Mouse (Mus musculus) left cerebral cortex, adult 8-10 months (tissue): ENCODE results near the gene Slitrk1. TPM values are rescaled to one million over a fixed set of nuclear protein-coding genes. Genes with fewer than 3 reads are reported as not detected.

ENCODE experiments used
- DNase-seq, 2 experiments: peaks; one replicate each; pipeline ENCODE4 v3.0.0; 2022; ENCODE audit warnings: low spot score in 2 of 2
- total RNA-seq, 4 experiments: library from RNA; stranded (reverse); gene quantifications; 2 replicates each; pipeline ENCODE4 v1.2.4; 2022

Gene Slitrk1
- 10 to 100 TPM; 74.7 to 89.8 (median 79.6) TPM for total RNA-seq

DNA sequence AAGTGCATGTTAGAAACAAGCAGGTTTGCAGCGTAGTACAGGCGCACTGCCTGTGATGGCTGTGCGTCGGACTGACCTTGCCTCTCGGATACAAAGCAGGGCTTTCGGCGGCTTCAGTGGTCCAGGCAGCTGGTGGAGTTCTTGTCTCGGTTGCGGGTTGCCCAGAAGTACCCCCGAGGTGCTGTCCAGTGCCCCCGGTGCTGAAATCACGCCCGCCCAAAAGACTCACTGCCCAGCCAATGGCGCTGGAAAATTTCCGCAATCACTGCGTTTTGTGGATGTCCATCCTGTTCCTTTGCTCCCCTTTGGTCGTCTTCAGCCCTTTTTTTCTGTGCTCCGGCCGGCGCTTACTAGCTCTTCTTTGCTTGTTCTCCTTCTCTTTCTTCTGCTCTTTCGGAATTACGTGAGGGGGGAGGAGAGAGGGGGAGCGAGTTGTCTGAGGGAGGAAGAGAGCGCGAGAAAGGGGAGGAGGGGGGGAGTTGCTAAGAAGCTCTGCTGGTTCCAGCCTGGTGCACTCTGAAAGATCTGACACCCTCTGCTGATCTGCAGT lies at the start of gene Slitrk1:
Gene Slitrk1, minus strand, starts transcription at position 445 of the 550 bp plus-strand sequence.
- peak; percentile 37 to 79 for DNase-seq

DNA sequence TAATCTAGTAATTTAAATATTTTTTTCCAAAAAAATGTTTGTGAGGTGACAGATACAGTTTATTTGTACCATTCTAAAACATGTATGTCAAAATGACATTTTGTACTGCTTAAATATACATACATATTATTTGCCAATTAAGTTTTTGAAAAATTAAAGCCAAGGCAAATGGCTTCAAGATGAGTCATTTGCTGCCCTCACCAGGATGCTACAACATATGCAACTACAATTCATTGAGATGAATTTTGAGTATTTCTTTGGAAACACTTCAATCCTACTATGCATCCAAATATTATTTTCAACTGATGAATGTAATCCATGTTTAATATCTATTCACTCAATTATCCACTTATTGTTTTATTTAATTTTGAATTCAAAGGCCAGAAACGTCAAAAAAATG lies 21.8 kb upstream of the Slitrk1 start:
- no peak for DNase-seq

DNA sequence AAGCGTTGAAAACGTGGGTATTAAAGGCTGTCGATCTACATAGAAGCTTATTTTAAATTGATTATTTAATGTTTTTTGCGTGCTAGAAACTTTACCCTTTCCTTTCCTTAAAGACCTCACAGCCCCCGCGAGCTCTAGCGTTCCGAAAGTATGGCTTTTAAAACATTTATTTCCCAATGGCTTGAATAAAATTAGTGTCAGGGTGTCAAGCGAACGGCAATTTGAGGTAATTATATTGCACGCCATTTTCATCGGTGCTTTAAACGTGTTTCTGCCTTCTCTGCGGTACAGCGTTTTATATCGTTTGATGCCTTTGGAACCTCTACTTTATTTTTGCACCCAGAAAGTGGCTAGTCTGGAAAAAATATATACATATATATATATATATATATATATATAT lies 378 bp upstream of the Slitrk1 start:
- DNase-seq, result peak in 1 of 2 experiments; percentile 10

DNA sequence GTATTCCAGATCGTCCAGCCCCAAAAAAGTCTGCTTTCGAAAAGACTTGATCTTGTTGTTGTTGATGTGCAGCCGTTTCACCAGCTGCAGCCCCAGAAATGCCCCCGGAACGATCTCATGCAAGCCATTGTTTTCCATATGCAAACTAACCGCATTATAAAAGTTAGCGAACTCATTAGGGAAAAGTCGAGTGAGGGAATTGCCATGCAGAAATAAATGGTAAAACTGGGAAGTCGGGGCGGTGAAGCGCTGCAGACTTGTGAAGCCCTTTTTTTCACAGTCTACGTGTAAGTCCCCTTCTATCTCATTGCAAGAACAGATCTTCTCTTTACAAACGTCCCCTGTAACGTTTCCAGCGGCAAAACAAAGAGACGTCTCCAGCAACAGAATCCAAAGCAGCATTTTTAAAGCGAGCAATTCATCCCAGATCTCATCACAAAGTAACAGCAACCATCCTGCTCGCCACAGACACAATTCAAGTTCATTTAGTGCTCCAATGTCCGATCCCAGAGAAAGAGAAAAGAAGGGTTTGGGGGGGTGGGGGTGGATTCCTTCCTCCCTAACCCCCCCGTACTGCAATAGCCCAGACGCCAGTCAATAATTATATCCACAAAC lies 975 bp downstream of the Slitrk1 start:
- peak in 1 of 2 experiments; percentile 20 for DNase-seq

DNA sequence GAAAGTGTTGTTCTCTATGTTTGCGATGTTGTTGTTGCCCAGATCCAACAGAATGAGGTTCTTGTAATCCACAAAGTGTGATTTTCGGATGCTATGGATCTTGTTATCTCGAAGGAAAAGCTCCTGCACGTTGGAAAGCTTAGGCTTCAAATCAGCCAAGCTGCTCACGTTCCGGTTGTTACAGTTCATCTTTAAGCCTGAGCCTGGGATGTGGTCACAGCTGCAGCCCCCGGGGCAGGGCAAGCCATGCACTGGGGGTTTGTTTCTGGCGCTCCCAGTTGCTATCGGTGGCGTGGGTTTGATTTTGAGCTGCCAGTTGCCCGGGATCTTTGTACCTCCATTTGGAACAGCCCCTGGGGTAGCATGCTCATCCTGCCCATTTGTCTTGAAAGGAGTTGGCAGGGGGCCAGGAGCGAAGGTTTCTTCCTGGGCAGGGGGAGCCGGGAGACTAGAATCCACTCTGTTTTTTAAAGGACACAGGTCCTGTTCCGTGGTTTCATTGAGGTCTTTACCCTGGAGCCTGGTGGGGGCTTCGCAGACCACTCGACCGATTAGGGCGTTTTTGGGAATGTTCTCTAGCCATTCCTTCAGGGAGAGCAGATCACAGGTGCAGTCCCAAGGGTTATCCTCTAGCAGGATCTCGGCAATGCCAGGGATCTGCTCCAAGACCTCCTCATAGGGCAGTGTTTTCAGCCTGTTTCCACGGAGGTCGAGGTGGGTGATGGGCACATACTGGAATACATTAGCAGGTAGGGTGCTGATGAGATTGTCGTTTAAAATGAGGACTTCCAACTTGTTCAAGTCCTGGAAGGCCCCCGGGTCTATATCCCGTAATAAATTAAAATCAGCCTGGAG lies 1.7 kb downstream of the Slitrk1 start:
- peak; percentile 52 to 54 for DNase-seq

DNA sequence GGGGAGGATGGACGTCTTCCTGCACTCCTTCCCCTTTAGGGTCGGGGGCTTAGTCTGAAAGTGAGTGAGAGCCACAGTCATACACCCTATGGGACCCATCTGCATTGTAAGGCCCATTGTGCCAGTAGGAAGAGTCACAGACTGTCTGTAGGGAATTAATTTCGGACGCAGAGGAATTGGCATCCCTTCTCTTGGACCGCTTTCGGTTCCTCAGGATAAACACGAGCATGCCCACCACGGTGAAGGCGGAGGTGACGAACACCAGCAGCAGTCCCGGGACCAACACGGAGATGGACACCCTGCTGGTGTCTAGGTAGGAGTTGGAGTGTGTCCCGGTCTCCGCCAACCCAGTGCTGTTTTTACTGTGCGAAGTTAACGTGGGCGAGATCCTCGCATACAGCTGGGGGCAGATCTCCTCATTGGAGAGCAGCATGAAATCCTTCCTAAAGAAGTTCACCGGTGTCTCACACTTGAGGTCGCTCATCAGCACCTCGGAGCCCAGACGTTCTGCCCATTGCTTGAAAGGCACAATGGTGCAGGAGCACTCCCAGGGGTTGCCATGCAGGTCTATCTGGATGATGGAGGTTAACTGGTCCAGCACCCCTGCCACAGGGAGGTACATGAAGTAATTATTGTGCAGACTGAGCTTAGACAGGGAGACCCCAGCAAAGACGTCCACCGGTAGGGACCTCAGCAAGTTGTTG lies 2.7 kb downstream of the Slitrk1 start:
- DNase-seq, result peak; percentile 59 to 87

DNA sequence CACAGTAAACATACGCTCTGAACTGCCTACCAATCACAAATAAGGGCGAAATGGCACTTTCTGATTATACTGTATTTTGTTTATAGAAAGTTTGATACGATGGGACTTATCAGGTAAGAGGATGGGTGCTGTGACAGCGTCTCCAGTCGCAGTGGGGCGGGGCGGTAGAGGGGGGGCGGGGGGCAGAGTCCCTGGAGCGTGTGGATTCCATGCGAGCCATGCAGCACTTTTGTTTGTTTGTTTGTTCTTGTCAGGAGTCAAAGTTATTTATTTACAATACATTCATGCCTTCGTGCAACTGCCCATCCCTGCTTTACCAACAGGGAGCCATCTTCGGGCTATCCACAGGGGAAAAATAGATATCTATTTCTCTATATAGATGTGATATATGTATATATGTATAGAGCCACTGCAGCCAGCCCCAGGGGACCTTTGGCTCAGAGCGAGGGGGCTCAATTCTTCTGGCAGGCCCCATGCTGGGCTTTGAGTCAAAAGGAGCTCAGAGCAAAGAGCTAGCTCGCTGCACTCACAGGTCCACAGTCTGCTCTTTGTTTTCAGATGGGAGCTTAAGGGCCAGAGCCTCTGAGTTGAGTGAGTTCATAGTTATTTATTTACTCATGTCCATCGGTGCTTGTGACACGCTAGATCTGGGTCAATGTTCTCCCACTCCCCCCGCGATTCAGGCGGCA lies 3.4 kb downstream of the Slitrk1 start:
- peak in 1 of 2 experiments; percentile 16 for DNase-seq

DNA sequence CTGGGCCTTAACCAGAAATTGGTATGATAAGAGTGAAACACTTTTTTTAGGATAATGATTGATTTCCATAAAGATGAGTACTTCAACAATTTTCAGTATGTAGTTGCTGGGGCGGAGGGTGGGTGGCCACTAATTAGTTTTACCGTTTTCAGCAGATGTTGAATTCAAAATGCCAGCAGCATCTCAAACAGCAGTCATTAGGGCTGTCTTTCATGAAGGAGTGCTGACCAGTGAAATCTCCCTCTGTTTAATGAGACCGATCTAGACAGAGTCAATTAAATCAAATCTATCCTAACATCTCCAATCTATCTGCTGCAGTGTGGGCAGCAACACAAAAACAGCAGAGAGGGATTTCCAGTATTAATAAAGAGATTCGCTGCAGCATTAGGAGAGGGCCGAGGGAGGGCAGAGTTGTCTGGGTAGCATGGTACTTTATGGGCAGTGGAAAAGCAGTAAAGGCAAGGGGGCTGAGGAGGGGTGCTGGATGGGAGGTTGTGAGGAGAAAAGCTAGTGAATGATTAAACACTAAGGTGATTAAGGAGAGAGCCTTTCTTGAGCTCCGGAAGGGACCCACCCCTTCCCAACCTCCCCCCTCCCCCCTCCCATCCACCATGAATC lies 4.5 kb downstream of the Slitrk1 start:
- DNase-seq, result no peak

DNA sequence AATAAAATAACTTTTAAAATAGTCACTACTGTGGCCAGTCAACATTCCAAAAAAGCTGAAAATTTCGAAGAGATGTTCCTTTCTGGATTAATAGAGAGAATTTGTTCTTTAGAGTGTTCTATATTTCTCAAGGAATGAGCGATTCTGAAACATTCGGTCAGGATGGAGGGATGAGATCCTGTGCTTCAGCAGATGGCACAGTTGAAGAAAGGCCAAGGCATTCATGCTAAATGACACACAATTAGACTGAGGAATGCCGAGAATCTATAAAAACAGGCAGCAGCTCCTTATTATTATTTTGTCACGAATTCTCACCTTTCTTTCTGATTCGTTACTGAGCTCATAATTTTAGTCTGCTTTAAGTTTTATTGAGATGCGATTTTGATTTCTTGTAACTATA lies 15.4 kb downstream of the Slitrk1 start:
- DNase-seq, result no peak

DNA sequence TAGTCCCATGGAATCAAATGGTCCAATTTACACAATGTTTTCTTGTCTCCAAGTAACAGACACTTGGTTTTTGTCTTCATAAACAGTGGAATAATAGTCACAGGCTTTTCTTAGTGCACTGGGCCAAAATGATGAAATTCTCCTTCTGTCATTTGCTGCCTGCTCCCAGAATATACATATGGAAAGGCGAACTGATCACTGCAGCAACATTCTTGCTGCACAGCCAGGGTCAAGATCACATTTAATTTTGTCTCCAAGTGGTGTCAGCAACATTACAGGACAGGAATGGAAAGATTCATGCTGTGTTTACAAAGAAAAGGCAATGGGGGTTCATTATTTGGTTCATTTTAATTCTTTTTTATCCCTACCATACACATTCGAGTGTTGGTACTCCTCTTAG lies 18.5 kb downstream of the Slitrk1 start:
- no peak for DNase-seq

DNA sequence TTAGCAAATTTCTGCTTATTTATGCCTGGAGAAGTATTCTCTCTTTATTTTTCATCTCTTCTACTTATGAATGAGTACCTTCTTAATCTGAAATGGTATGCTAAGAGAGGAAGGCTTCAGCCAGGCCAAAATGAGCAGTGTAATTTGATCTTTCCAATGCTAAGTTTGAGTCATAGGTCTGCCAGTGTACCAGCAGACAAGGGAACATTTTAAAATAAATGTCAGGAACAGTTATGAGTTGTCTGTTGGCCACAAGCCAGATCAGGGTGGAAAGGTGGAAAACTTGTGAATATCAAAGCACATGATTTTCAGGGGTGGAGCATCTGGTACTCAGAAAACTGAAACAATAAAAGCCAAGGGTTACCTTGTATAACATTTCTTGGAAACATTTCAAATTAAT lies 46.1 kb downstream of the Slitrk1 start:
- DNase-seq, result no peak

DNA sequence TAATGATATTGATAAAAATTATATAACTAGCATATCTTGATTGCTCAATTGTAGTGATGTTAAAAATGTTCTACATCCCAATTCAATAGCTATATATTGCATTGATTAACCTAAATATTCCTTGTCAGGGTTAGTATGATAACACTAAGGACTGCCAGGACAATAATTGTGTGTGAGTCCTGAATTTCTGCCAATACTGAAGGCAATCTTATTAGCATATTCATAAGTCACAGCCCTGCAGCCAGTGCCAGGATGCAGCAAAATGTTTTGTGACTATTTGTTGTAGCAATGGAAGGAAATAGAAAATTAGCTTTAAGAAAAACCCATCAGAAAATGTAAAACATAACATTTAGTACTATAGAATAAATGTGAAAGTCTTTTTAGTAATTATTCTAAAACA lies 49.3 kb downstream of the Slitrk1 start:
- DNase-seq, result no peak

DNA sequence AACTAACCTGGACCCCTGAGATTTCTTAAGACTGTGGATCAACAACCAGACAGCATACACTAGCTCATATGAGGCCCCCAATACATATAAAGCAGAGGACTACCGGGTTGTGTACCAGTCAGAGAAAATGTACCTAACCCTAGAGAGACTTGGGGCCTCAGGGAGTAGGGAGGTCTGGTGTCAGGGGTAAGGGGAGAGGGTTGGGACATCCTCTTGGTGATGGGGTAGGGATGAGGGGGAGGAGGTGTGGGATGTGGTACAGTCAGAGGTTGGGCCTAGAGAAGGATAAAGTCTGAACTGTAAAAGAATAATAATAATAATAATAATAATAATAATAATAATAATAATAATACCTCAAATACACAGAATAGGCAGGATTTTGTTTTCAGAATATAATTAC lies 54.6 kb downstream of the Slitrk1 start:
- no peak for DNase-seq
